Comparison of ENCODE assay signal across 8 mouse cellular contexts in the genomic region with DNA sequence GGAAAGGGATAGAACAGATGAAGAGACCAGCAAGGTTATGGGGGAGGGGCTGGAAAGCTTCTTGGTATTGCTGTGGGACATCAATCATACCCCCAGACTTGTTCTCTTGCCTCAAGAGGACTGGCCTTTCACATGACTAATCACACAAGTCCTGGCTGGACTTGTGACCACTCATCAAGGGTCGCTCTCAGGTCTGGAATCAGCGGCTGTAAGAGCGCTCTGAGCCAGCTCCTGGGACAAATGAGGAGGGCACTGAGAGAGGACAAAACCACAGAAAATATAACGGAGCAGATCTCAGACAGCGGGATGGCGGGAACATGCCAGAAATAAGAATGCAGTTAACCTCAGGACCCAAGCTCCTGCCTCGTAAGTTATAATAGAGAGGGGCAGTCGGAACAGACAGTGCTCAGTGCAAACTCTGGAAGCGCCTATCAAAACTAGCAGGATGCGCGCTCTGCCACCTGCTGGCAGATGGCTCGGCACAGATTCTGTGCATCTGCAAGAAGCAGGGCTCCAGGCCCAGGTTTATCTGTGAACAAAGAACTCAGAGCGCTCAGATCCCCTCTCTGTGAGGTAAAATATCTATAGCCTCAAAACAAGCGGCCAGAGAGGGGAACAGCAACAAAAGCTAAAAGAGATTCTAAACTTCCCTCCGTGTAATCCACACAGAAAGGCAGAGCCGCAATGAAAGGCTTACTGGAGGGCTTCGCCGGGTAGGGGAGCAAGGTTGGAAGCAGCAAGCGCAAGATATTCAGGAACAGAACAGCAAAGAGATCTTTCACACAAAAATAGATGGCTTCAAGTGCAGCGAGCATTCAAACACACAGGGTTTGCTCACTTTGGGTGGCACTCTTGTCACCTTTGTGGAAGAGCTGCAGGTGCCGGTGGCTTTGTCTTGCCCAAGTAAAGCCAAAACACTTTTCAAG.
A peak's percentile ranks its signal among the peaks of the same experiment; 100 is the strongest.
DNase-seq lines count a peak whose midpoint lies in the region; ATAC-seq and TF ChIP-seq lines count a peak whose summit lies in the region.

No protein-coding gene starts in this region.

- H3K9ac ChIP-seq in intestine, embryonic 14.5 days (ENCODE audit: low read length) = no peak overlapping the region
- H3K9ac ChIP-seq in intestine, embryonic 15.5 days = no peak overlapping the region
- H3K9ac ChIP-seq in kidney, embryonic 16.5 days (replicated peaks; ENCODE audit: low read length) = no peak overlapping the region
- H3K9ac ChIP-seq in liver, adult 2 months (ENCODE audit: low read depth, low read length) = no peak overlapping the region
- no peak overlapping the region for H3K9ac ChIP-seq in neural tube, embryonic 15.5 days (replicated peaks)

- intact Hi-C loops in gastrocnemius, postnatal 36 days (cut with DNase I) = loop anchor here (1.0 to 5.0 kb wide), 2 partner anchors 111 to 223 kb away; no protein-coding TSS in a partner anchor

- H3K4me1 ChIP-seq in intestine, embryonic 14.5 days (replicated peaks; ENCODE audit: control insufficient read depth, insufficient read depth, low read length) = no peaks in the 10 kb centered on the region
- no peaks in the 10 kb centered on the region for H3K4me1 ChIP-seq in intestine, embryonic 15.5 days (replicated peaks)
- H3K4me1 ChIP-seq in kidney, embryonic 16.5 days (ENCODE audit: insufficient read depth, low read length) = peaks cover 3% of the 10 kb centered on the region
- no peaks in the 10 kb centered on the region for H3K4me1 ChIP-seq in liver, adult 2 months (ENCODE audit: control insufficient read depth, insufficient read depth, low read length)
- H3K4me1 ChIP-seq in neural tube, embryonic 15.5 days = peaks cover 8% of the 10 kb centered on the region; the same call in 1 of the 2 replicates

- TF ChIP-seq POLR2A in liver, adult 2 months (IDR thresholded peaks at IDR 0.05; ENCODE audit: extremely low read depth, insufficient read depth, low read length) = no peak

- WGBS in intestine, embryonic 14.5 days = 45% methylated on average over 21 of the region's 21 CpGs
- 44% methylated on average over 21 of the region's 21 CpGs for WGBS in intestine, embryonic 15.5 days
- WGBS in kidney, embryonic 16.5 days = 45% methylated on average over 21 of the region's 21 CpGs
- 50% methylated on average over 21 of the region's 21 CpGs for WGBS in liver, adult 2 months
- WGBS in neural tube, embryonic 15.5 days = 37% methylated on average over 21 of the region's 21 CpGs

- H3K36me3 ChIP-seq in intestine, embryonic 14.5 days (ENCODE audit: control insufficient read depth, insufficient read depth, low read length) = no peaks in the 10 kb centered on the region
- no peaks in the 10 kb centered on the region for H3K36me3 ChIP-seq in intestine, embryonic 15.5 days
- no peaks in the 10 kb centered on the region for H3K36me3 ChIP-seq in kidney, embryonic 16.5 days (ENCODE audit: insufficient read depth, low read length)
- no peaks in the 10 kb centered on the region for H3K36me3 ChIP-seq in liver, adult 2 months (ENCODE audit: control insufficient read depth, insufficient read depth, low read length)
- H3K36me3 ChIP-seq in neural tube, embryonic 15.5 days = no peaks in the 10 kb centered on the region

- H3K27me3 ChIP-seq in intestine, embryonic 14.5 days (replicated peaks; ENCODE audit: control insufficient read depth, insufficient read depth, low read length) = no peaks in the 10 kb centered on the region
- H3K27me3 ChIP-seq in intestine, embryonic 15.5 days (replicated peaks) = no peaks in the 10 kb centered on the region
- H3K27me3 ChIP-seq in kidney, embryonic 16.5 days (ENCODE audit: insufficient read depth, low read length) = no peaks in the 10 kb centered on the region
- H3K27me3 ChIP-seq in liver, adult 2 months (ENCODE audit: control insufficient read depth, insufficient read depth, low read length) = no peaks in the 10 kb centered on the region
- H3K27me3 ChIP-seq in neural tube, embryonic 15.5 days (replicated peaks) = no peaks in the 10 kb centered on the region

- no peaks in the 10 kb centered on the region for H3K79me2 ChIP-seq in liver, adult 2 months (ENCODE audit: control insufficient read depth, insufficient read depth, low read length)

- DNase-seq in intestine, embryonic 14.5 days (ENCODE audit: low spot score) = peak; percentile 74
- peak; percentile 47 to 72 for DNase-seq in cerebellum, postnatal 4 days (ENCODE audit: low spot score in 2 of 2)
- DNase-seq in gastrocnemius, postnatal 36 days = peak; percentile 13 to 20
- peak; percentile 44 for DNase-seq in liver, adult 2 months (ENCODE audit: extremely low read depth, low read depth, low spot score)
- peak; percentile 47 for DNase-seq in urinary bladder, postnatal 25 days (ENCODE audit: low spot score)

- no peak overlapping the region for H3K27ac ChIP-seq in intestine, embryonic 14.5 days (ENCODE audit: low read depth)
- no peak overlapping the region for H3K27ac ChIP-seq in intestine, embryonic 15.5 days
- no peak overlapping the region for H3K27ac ChIP-seq in kidney, embryonic 16.5 days (ENCODE audit: low read length)
- H3K27ac ChIP-seq in liver, adult 2 months (replicated peaks; ENCODE audit: insufficient read depth, low read depth, low read length) = no peak overlapping the region
- H3K27ac ChIP-seq in neural tube, embryonic 15.5 days (replicated peaks) = 0 out of 2 replicates have a peak overlapping the region, but pooled peaks have one; percentile 18

- no peak for ATAC-seq in intestine, embryonic 14.5 days (replicated peaks; ENCODE audit: low FRiP score, low TSS enrichment, low read depth)
- no peak for ATAC-seq in intestine, embryonic 15.5 days
- ATAC-seq in kidney, embryonic 16.5 days (ENCODE audit: low FRiP score, low TSS enrichment) = peak; percentile 69
- ATAC-seq in neural tube, embryonic 15.5 days (ENCODE audit: low FRiP score) = peak; percentile 91

- H3K4me3 ChIP-seq in intestine, embryonic 14.5 days (ENCODE audit: low read depth, low read length) = no peak overlapping the region
- no peak overlapping the region for H3K4me3 ChIP-seq in intestine, embryonic 15.5 days (replicated peaks)
- H3K4me3 ChIP-seq in kidney, embryonic 16.5 days (ENCODE audit: low read length) = no peak overlapping the region
- no peak overlapping the region for H3K4me3 ChIP-seq in liver, adult 2 months (ENCODE audit: insufficient read depth, low read depth, low read length)
- no peak overlapping the region for H3K4me3 ChIP-seq in neural tube, embryonic 15.5 days (replicated peaks)

- no peak overlapping the region for H3K4me2 ChIP-seq in intestine, embryonic 14.5 days (ENCODE audit: low read length)
- H3K4me2 ChIP-seq in intestine, embryonic 15.5 days (replicated peaks) = no peak overlapping the region
- H3K4me2 ChIP-seq in kidney, embryonic 16.5 days (replicated peaks; ENCODE audit: low read depth, low read length) = peak overlapping the region; percentile 24; the same call in 1 of the 2 replicates
- H3K4me2 ChIP-seq in neural tube, embryonic 15.5 days = peak overlapping the region; percentile 28

- TF ChIP-seq CTCF in liver, adult 2 months (IDR thresholded peaks at IDR 0.05; ENCODE audit: low read depth, low read length) = peak; percentile 85

- no peaks in the 10 kb centered on the region for H3K9me3 ChIP-seq in intestine, embryonic 14.5 days (ENCODE audit: control insufficient read depth, low read length)
- no peaks in the 10 kb centered on the region for H3K9me3 ChIP-seq in intestine, embryonic 15.5 days
- H3K9me3 ChIP-seq in kidney, embryonic 16.5 days (ENCODE audit: low read length) = no peaks in the 10 kb centered on the region
- no peaks in the 10 kb centered on the region for H3K9me3 ChIP-seq in neural tube, embryonic 15.5 days (replicated peaks)

Comparison
In these comparisons a context has a peak if more than half of its experiments do, and no peak if none do; other contexts are left out.
1. ATAC-seq: peak in kidney, embryonic 16.5 days (single experiment) and neural tube, embryonic 15.5 days (single experiment); none in intestine, embryonic 14.5 days (single experiment) and intestine, embryonic 15.5 days (single experiment).
2. DNase-seq: peak in every context shown above with its lines; median percentile 74 in intestine, embryonic 14.5 days; 60 in cerebellum, postnatal 4 days; 47 in urinary bladder, postnatal 25 days; 44 in liver, adult 2 months; 16 in gastrocnemius, postnatal 36 days.
3. H3K4me2 ChIP-seq: peak in kidney, embryonic 16.5 days (single experiment) and neural tube, embryonic 15.5 days (single experiment); none in intestine, embryonic 14.5 days (single experiment) and intestine, embryonic 15.5 days (single experiment).